8 mouse cellular contexts compared by ENCODE assay signal in genomic region chr11:60307375-60307825, GRCm38 (mm10). TPM values are rescaled to one million over a fixed set of nuclear protein-coding genes. Genes with fewer than 3 reads are reported as not detected.
DNase-seq lines count a peak whose midpoint lies in the region; ATAC-seq and TF ChIP-seq lines count a peak whose summit lies in the region.
"Had no signal": no experiment of that assay in that cellular context is flagged by ENCODE, and none has a peak within 500 bp of the region (broad histone marks: within the 10 kb centered on the region; RNA-seq: fewer than 3 reads in every experiment).

No protein-coding gene starts in this region.

- H3K27ac ChIP-seq in thymus, adult 2 months (ENCODE audit: control insufficient read depth, insufficient read depth, low read length): no peak overlapping the region
- peak overlapping the region; percentile 43; the same call in 1 of the 2 replicates for H3K27ac ChIP-seq in liver, embryonic 12.5 days
- H3K27ac ChIP-seq: neural tube, embryonic 12.5 days had no signal

- no peaks in the 10 kb centered on the region for H3K36me3 ChIP-seq in thymus, adult 2 months (ENCODE audit: control insufficient read depth, insufficient read depth, low read length)
- H3K36me3 ChIP-seq in liver, embryonic 12.5 days: peaks cover 4% of the 10 kb centered on the region; the same call in 1 of the 2 replicates
- H3K36me3 ChIP-seq: neural tube, embryonic 12.5 days had no signal

- peaks cover 18% of the 10 kb centered on the region for H3K4me1 ChIP-seq in thymus, adult 2 months (replicated peaks; ENCODE audit: control insufficient read depth, insufficient read depth, low read length)
- peaks cover 66% of the 10 kb centered on the region for H3K4me1 ChIP-seq in liver, embryonic 12.5 days

- ATAC-seq in liver, embryonic 12.5 days: no peak
- no peak for ATAC-seq in frontal cortex, adult (ENCODE audit: low TSS enrichment)

- intact Hi-C loops in left cerebral cortex, postnatal 36 days (cut with DNase I): loop anchor here (5.0 kb wide), 1 partner anchor 100 kb away; no protein-coding TSS in a partner anchor

- no peak for TF ChIP-seq CTCF in thymus, adult 2 months (IDR thresholded peaks at IDR 0.05; ENCODE audit: borderline replicate concordance, control insufficient read depth, extremely low read depth, insufficient read depth, low read length, poor library complexity)
- peak; percentile 38; the same call in 1 of the 2 replicates for TF ChIP-seq CTCF in brain, embryonic 14.5 days (IDR thresholded peaks at IDR 0.05; ENCODE audit: borderline replicate concordance, extremely low read depth, insufficient read depth, insufficient read length)

- no peak for TF ChIP-seq POLR2A in thymus, adult 2 months (IDR thresholded peaks at IDR 0.05; ENCODE audit: control insufficient read depth, extremely low read depth, insufficient read depth, low read length, poor library complexity)
- TF ChIP-seq POLR2A in brain, embryonic 14.5 days (IDR thresholded peaks at IDR 0.05; ENCODE audit: borderline replicate concordance, extremely low read depth, insufficient read depth, insufficient read length, poor library complexity, severe bottlenecking): no peak

- no peaks in the 10 kb centered on the region for H3K27me3 ChIP-seq in thymus, adult 2 months (ENCODE audit: control insufficient read depth, insufficient read depth, low read length)
- no peaks in the 10 kb centered on the region for H3K27me3 ChIP-seq in liver, embryonic 12.5 days (replicated peaks)
- H3K27me3 ChIP-seq: neural tube, embryonic 12.5 days had no signal

- H3K4me2 ChIP-seq in liver, embryonic 12.5 days: no peak overlapping the region
- H3K4me2 ChIP-seq: neural tube, embryonic 12.5 days had no signal

- WGBS in thymus, adult 2 months: 94% methylated on average over 2 of the region's 2 CpGs
- WGBS in liver, embryonic 12.5 days (ENCODE audit: insufficient replicate concordance): 78% methylated on average over 2 of the region's 2 CpGs

- H3K9me3 ChIP-seq in liver, embryonic 12.5 days (replicated peaks): 0 out of 2 replicates have a peak, but pooled peaks cover 4% of the 10 kb centered on the region
- H3K9me3 ChIP-seq: neural tube, embryonic 12.5 days had no signal

- DNase-seq in thymus, adult 2 months: peak; percentile 62
- no peak for DNase-seq in thymus, adult 18-20 months
- peak; percentile 85 for DNase-seq in brain, embryonic 14.5 days (ENCODE audit: low read depth)
- no peak for DNase-seq in urinary bladder, postnatal 14 days (ENCODE audit: low spot score)
- DNase-seq in left cerebral cortex, postnatal 36 days (ENCODE audit: low spot score in 2 of 2): no peak

- no peak overlapping the region for H3K4me3 ChIP-seq in thymus, adult 2 months (ENCODE audit: control insufficient read depth, insufficient read depth, low read length)
- H3K4me3 ChIP-seq in liver, embryonic 12.5 days: no peak overlapping the region
- H3K4me3 ChIP-seq: neural tube, embryonic 12.5 days had no signal

- no peak overlapping the region for H3K9ac ChIP-seq in liver, embryonic 12.5 days
- H3K9ac ChIP-seq: neural tube, embryonic 12.5 days had no signal

RNA-seq across cellular contexts. Expression of gene Tom1l2, which starts 45.3 kb away (rescaled TPM):
- 85.1 and 99.5 TPM in 2 replicates for polyA plus RNA-seq in thymus, adult 2 months (2012; rRNA removed)
- 69.3 and 82.1 TPM in 2 replicates for polyA plus RNA-seq in brain, embryonic 14.5 days (2012; rRNA removed)
- 8.7 and 9.6 TPM in 2 replicates for polyA plus RNA-seq in liver, embryonic 12.5 days (2016; fragmentation: Nextera tagmentation; extraction: Ambion mirVana)
- total RNA-seq in left cerebral cortex, postnatal 36 days (2021): 100 to 1,000 TPM; 216 to 221 TPM

RNA-seq across cellular contexts. Expression of gene Drc3, which starts 45.7 kb away (rescaled TPM):
- polyA plus RNA-seq in thymus, adult 2 months (2012; rRNA removed): 2.8 and 5.2 TPM in 2 replicates
- 6.0 and 7.1 TPM in 2 replicates for polyA plus RNA-seq in brain, embryonic 14.5 days (2012; rRNA removed)
- polyA plus RNA-seq in liver, embryonic 12.5 days (2016; fragmentation: Nextera tagmentation; extraction: Ambion mirVana): 0.49 and 0.53 TPM in 2 replicates
- 10 to 100 TPM in 1 of 2 experiments, 1 to 10 TPM in 1; 9.6 to 12.3 TPM for total RNA-seq in left cerebral cortex, postnatal 36 days (2021)

Comparison
In these comparisons a context has a peak if more than half of its experiments do, and no peak if none do; other contexts are left out.
1. DNase-seq: peak in thymus, adult 2 months (single experiment) and brain, embryonic 14.5 days (single experiment); none in thymus, adult 18-20 months (0 of 2), urinary bladder, postnatal 14 days (single experiment) and left cerebral cortex, postnatal 36 days (0 of 2).